Mouse (Mus musculus) lung, postnatal 14 days (tissue): ENCODE measurements at regions not wholly inside any gene's neighbourhood (a gene's known extent, or its start where the extent isn't known, plus 50 kb on each side); places are given as distances from the start of the nearest gene placed in this dataset.

ENCODE experiments used
- DNase-seq: peaks from one replicate; pipeline ENCODE4 v3.0.0; 2021

GRCm38 (mm10) chr9:85449493-85449892 is 122.3 kb upstream of the Tent5a start:
- DNase-seq, result no peak

GRCm38 (mm10) chr9:85442761-85443505 is 115.8 kb upstream of the Tent5a start:
- no peak for DNase-seq

- no peak for DNase-seq
Measured at GRCm38 (mm10) chr9:85439664-85440063, 112.5 kb upstream of the Tent5a start.

GRCm38 (mm10) chr9:85432220-85432619 is 105.1 kb upstream of the Tent5a start:
- no peak for DNase-seq

- DNase-seq, result no peak
Measured at GRCm38 (mm10) chr9:85426809-85427208, 99.7 kb upstream of the Tent5a start.

GRCm38 (mm10) chr9:85423908-85424307 is 96.8 kb upstream of the Tent5a start:
- no peak for DNase-seq

GRCm38 (mm10) chr9:85414391-85414790 is 87.2 kb upstream of the Tent5a start:
- DNase-seq, result no peak

- no peak for DNase-seq
Measured at GRCm38 (mm10) chr9:85413813-85414212, 86.7 kb upstream of the Tent5a start.

GRCm38 (mm10) chr9:85410643-85411296 is 83.6 kb upstream of the Tent5a start:
- peak; percentile 30 for DNase-seq

- no peak for DNase-seq
Measured at GRCm38 (mm10) chr9:85409974-85410506, 82.9 kb upstream of the Tent5a start.

- DNase-seq, result no peak
Measured at GRCm38 (mm10) chr9:85408461-85408860, 81.3 kb upstream of the Tent5a start.

- DNase-seq, result no peak
Measured at GRCm38 (mm10) chr9:85407592-85407991, 80.4 kb upstream of the Tent5a start.

- DNase-seq, result no peak
Measured at GRCm38 (mm10) chr9:85401736-85402135, 74.6 kb upstream of the Tent5a start.

- DNase-seq, result no peak
Measured at GRCm38 (mm10) chr9:85400600-85401313, 73.6 kb upstream of the Tent5a start.

GRCm38 (mm10) chr9:85394975-85395374 is 67.8 kb upstream of the Tent5a start:
- DNase-seq, result no peak

GRCm38 (mm10) chr9:85391283-85391682 is 64.1 kb upstream of the Tent5a start:
- no peak for DNase-seq

- DNase-seq, result no peak
Measured at GRCm38 (mm10) chr9:85388775-85389393, 61.7 kb upstream of the Tent5a start.

- no peak for DNase-seq
Measured at GRCm38 (mm10) chr9:85382413-85382812, 55.3 kb upstream of the Tent5a start.

GRCm38 (mm10) chr9:85380756-85381155 is 53.6 kb upstream of the Tent5a start:
- no peak for DNase-seq

GRCm38 (mm10) chr9:85379135-85379534 is 52.0 kb upstream of the Tent5a start:
- DNase-seq, result no peak
